Mouse (Mus musculus) R1 (cell line): ENCODE data around the gene Pigk.

ENCODE experiments used
- DNase-seq: peaks from one replicate; pipeline ENCODE4 v3.0.0-alpha.2; 2018; ENCODE audit warnings: low read depth, low spot score

Gene Pigk

DNA sequence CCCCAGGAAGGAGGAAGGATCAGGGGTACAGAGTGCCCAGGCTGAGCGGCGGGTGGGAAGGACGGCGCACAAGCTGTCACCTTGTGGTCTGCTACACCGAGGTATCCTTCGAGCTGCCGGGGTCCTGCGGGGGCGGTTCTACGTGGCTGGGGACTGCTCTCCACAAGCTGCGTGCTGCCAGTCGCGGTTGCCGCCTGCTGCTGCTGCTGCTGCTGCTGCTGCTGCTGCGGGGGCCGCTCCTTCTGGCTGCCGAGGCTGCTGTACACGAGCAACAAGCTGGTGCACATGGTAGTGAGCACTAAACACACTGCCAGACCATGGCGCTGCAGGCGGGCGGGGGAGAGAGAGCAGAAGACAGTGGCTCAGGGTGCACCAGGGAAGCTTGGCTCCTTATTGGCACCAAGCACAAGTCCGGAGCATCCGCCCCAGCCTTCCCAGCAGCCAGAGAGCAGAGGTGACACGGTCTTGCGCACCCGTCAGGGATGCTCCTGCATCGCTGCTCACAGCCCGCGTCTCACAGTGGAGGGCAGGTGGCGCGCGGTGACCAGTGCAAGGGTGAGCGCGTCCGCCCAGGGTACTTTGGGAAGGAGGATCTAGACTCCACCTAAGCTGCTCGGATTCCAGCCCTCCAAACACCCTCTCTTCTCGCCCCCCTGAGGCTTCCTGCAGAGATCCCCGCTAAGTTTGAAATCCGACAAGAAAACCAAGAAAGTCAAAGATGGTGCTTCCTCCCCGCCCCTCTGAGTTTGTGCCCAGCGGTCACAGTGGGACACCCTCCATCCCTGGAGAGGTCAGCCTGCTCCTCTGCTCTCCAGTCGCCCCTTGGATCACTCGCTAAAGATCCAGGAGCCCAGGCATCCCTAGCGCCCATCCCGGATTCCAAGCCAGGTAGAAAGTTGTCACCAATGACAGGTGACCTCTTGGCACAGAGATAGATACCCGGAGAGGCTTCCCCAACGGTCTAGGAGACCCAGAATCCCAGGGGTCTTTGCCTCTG lies 267.4 kb downstream of the Pigk start:
- peak; percentile 41 for DNase-seq

DNA sequence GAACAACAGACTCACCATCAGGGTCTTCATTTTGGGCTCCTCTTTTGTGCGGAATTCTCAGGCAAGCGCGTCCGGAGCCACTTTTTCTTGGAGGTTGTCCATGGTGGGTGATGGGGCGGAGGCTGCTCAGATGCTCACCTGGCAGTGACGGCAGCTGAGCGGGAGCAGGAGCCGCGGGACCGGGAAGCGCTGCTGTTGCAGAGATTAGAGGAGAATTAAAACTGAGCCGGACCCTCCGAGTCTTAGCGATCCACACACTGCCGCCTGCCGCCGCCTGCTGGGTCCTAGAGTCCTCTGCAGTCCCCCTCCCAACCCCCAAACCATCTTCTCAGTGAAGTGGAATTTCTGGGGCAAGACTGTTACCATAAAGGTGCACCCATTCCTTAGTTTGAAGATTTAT lies 268.1 kb downstream of the Pigk start, which contains the start of gene St6galnac5:
Gene St6galnac5, minus strand, starts transcription at position 259 of the 400 bp plus-strand sequence.
- DNase-seq: peak; percentile 41

GRCm38 (mm10) chr3:152990787-152991186 lies 276.9 kb downstream of the Pigk start:
- no peak for DNase-seq

DNA sequence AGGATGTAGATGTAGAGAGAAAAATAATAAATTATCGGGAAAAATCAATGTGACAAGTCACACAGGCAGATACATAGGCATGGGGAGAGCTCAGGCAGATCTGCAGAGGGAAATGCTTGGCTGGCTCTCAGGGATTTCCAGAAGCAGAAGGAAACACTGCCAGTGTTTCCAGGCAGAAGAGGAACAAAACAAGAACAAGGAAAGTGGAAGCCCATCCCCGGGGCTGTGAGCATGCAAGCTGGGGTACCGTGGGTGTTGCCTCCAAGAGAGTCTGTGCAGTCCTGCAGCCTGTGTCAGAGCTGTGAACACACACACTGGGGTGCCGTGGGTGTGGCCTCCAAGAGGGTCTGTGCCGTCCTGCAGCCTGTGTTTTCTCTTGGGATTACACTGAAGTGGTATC lies 279.7 kb downstream of the Pigk start:
- DNase-seq: no peak

GRCm38 (mm10) chr3:152998106-152998505 lies 284.2 kb downstream of the Pigk start:
- DNase-seq: no peak

DNA sequence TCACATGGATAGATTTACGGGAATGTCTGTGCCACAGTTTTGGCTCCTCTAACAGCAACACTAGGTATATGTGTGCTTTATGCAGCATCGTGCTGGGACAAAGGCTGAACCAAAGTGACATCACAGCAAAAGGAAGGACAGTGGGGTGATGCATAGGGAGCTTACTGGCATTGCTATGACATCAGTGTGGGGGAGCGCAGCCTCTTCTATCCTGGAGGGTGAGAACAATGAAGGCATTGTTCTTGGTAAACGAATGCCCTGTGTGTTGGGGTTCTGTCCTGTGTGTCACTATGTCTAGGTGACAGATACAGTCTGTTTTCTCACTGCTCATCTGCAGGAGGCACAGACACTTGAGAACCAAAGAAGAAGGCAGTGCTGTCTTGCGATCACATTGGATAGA lies 285.0 kb downstream of the Pigk start:
- DNase-seq: no peak

DNA sequence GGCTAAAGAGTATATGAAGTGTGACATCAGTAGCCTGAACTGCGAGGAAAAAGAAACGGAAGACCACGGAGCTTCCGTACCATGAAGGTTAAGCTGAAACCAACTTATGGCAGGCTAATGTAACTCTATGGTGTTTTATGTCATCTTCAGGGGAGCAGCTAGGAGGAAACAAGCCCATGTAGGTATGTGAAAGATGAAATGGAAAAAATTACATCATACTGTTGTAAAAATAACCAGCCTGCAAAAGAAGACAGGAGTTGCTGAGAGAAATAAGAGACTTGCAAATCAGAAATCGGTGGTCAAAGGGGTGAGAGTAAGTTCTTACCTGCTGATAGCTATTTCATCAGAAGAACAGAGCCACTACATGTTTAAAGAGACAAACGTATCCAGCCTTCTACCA lies 293.0 kb downstream of the Pigk start:
- DNase-seq: no peak

DNA sequence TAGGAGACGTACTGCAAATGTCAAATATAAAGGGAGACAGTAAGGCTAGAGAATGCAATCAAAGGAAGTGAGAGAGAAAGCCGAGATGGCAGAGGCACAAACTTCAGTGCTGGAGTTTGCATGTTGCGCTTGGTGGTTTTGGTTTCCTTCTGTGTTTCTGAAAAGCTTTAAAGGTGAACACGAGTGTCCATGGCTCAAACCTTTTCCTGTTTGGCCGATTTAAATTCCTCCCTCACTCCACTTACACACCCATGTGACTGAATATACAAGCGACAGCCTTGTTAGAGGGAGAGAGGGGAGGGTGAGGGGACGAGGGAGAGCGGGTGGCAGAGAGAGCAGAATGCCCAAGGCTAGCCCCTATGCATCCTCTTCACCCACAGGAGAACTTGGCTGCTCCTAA lies 302.5 kb downstream of the Pigk start:
- DNase-seq: no peak

GRCm38 (mm10) chr3:153018051-153018450 lies 304.2 kb downstream of the Pigk start:
- DNase-seq: no peak

GRCm38 (mm10) chr3:153024016-153024415 lies 310.1 kb downstream of the Pigk start:
- no peak for DNase-seq
